Mouse (Mus musculus) ES-E14 (cell line): Measurements from ENCODE around the gene Akap10.

ENCODE experiments used
- CHD2 ChIP-seq: IDR thresholded peaks from 2 replicates; pipeline ENCODE4 v1.6.1; 2014; ENCODE audit warnings: mild to moderate bottlenecking, low read depth, low read length, inconsistent platforms
- MAFK ChIP-seq: IDR thresholded peaks from 2 replicates; pipeline ENCODE4 v1.6.1; 2014; ENCODE audit warnings: mild to moderate bottlenecking, low read depth, low read length, inconsistent platforms; ENCODE audit not compliant: insufficient read depth
- ZC3H11A ChIP-seq: IDR thresholded peaks from 2 replicates; pipeline ENCODE4 v1.6.1; 2012; ENCODE audit warnings: low read depth, mild to moderate bottlenecking, inconsistent platforms, low read length, borderline replicate concordance

DNA sequence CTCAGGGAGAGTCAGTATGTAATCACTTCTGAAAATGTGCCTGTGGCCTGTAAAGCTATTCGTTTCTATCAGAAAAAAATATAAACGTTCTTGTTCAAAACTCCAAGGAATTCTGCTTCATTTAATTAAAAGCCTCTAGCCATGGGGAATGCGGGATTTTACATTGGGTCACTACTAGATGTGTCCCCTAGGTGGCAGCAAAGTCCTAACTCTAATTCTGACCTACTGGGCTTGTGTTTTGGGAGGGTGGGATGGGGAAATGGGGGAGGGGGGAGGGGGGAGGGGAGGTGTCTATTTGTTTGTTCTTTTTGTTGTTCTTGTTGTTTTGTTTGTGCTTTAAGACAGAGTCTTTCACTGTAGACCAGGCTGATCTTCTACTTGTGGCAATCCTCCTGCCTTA is 19.3 kb upstream of the Akap10 start:
- TF ChIP-seq ZC3H11A (peak; percentile 18; the same call in 1 of the 2 replicates), MAFK (no peak), CHD2 (no peak)
